Mouse (Mus musculus): Measurements from ENCODE around the gene Rab2b.
A peak's percentile ranks its signal among the peaks of the same experiment; 100 is the strongest.
"Not testable (repeated sequence)": the region's sequence is repeated elsewhere in the genome, so short reads cannot be mapped to it uniquely, and the experiment has no call there.

Rab2b gene

GRCm38 (mm10) chr14:52278932-52279746, at the start of gene Rab2b, which contains the start of gene Tox4:
TSS of gene Rab2b (minus strand) at chr14:52279545.
TSS of gene Tox4 (plus strand) at chr14:52279146.
- peak; percentile 99 for DNase-seq (ENCODE audit: low read depth, low spot score)

DNA sequence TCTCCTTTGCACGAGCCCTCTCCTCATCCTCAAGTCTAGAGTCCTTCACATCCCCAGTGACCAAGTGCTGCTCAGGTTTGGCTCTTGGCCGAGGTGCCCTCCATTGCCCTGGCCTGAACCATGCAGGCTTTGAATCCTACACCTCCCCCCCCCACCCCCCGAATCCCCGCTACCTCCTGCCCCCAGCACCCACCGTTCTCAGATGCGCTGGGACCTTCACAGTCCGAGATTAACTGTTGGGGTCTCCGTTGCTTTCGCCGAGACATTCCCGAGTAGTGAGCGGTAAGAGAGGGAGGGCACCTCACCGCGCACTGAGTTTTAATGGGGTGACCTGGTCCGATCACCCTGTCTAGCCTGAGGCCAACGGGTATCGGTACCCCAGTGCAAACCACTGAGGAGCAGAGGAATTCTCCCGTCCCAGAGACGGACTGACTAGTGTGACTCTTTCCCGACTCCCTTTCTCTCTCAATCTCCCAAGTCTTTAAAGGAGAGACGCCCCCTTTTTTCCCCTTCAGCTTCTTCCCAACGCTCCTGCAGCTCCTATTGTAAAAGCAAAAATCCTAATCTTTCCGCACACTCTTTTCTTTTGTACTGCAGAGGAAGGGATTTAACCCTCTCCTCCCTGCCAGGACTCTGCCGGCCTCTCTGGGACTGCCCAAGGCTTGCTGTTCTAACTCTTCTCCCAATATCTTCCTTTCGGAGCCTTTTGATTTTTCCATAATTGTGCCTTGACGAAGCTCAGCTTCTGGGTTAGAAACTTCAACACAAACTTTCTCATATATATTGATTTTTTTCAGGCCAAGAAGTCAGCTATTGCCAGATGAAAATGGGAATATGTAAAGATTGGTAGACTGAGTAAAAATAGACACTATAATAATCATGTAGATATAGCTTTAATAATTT, 48.8 kb upstream of the Rab2b start, which contains the start of gene Sall2:
Gene Sall2, minus strand, starts transcription at position 853 of the 903 bp plus-strand sequence.
- DNase-seq (ENCODE audit: low read depth, low spot score): no peak

DNA sequence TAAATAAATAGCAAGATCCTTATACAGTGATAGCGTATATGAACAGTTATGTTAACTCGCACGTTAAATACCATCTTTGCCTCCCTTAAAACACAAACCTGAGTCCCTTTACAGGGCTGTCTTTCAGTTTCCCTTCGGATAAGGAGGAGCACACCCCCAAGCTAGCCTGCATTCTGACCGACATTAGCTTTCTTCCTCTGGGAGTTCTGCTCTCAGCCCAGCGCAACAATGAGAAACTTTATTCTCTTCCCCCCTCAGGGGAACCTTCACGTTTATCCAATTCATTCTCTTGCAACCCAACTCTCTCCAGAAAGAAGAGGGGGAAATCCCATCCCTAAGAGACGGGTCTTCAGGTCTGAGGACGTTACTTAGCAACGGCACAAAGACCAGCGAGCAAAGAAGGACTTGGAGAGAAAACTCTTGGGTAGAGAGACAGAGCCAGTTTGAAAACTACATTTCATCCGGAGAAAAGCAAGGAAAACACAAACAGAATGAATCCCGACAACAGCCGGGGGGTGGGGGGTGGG, 48.1 kb upstream of the Rab2b start:
- DNase-seq (ENCODE audit: low read depth, low spot score): no peak

GRCm38 (mm10) chr14:52325890-52326289, 46.5 kb upstream of the Rab2b start:
- no peak for DNase-seq (ENCODE audit: low read depth, low spot score)

GRCm38 (mm10) chr14:52319361-52319760, 40.0 kb upstream of the Rab2b start:
- no peak for DNase-seq (ENCODE audit: low read depth, low spot score)

- peak; percentile 48 for DNase-seq (ENCODE audit: low read depth, low spot score)
These were observed 37.3 kb upstream of the Rab2b start for GRCm38 (mm10) chr14:52316441-52317225.

GRCm38 (mm10) chr14:52315792-52316440, 36.6 kb upstream of the Rab2b start:
- DNase-seq (ENCODE audit: low read depth, low spot score): peak; percentile 61

GRCm38 (mm10) chr14:52315283-52315780, 36.0 kb upstream of the Rab2b start:
- DNase-seq (ENCODE audit: low read depth, low spot score): no peak

DNA sequence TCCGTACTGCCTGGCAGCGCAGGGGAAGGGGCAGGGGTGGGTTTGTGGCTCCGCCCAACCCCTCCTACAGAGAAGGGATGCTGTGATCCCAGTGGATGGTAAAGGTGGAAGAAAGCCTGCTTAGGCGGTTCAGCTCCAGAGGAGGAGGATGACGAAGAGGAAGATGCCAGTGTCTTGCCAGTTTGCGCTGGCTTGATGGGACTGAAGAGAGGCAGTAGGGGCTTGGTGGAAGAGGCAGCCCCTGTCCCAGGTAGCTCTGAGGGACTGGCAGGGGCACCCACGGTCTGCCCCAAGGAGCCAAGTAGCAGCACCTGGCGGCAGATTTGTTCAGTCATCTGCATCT, 35.4 kb upstream of the Rab2b start:
- DNase-seq (ENCODE audit: low read depth, low spot score): no peak

GRCm38 (mm10) chr14:52313931-52314807, 34.8 kb upstream of the Rab2b start:
- DNase-seq (ENCODE audit: low read depth, low spot score): no peak

DNA sequence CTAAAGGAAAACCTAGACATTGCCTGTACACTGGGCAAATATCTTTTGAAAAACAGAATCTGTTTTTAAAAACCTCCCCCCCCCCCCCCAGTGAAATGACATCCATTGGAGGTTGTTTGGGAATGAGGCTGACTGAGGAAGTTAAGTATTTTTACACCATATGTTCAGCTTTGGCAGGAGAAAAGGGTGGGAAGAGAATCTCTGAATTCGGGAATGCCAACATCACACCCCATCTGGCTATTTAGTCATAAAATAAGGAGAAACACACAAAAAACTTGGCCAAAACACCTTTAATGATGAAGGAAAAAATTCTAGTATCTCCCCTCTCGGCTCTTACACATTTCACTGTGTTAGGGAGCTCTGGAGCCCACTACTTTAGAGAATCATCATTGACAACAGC, 31.6 kb upstream of the Rab2b start:
- no peak for DNase-seq (ENCODE audit: low read depth, low spot score)

GRCm38 (mm10) chr14:52310343-52310742, 31.0 kb upstream of the Rab2b start:
- DNase-seq (ENCODE audit: low read depth, low spot score): not testable (repeated sequence)

GRCm38 (mm10) chr14:52306100-52306499, 26.8 kb upstream of the Rab2b start:
- no peak for DNase-seq (ENCODE audit: low read depth, low spot score)

GRCm38 (mm10) chr14:52304644-52305271, 25.4 kb upstream of the Rab2b start, which contains the start of gene Mettl3:
TSS of gene Mettl3 (minus strand) at chr14:52305128.
- peak; percentile 94 for DNase-seq (ENCODE audit: low read depth, low spot score)

DNA sequence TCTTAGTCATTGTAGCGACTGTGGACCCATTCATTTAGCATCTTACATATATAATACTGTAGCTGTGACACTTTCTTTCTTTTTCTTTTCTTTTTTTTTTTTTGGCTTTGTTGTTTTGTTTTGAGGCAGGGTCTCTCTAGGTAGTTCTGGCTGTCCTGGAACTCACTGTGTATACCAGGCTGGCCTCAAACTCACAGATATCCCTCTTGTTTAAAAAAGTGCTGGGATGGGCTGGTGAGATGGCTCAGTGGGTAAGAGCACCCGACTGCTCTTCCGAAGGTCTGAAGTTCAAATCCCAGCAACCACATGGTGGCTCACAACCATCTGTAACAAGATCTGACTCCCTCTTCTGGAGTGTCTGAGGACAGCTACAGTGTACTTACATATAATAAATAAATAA, 24.2 kb upstream of the Rab2b start:
- DNase-seq (ENCODE audit: low read depth, low spot score): not testable (repeated sequence)

DNA sequence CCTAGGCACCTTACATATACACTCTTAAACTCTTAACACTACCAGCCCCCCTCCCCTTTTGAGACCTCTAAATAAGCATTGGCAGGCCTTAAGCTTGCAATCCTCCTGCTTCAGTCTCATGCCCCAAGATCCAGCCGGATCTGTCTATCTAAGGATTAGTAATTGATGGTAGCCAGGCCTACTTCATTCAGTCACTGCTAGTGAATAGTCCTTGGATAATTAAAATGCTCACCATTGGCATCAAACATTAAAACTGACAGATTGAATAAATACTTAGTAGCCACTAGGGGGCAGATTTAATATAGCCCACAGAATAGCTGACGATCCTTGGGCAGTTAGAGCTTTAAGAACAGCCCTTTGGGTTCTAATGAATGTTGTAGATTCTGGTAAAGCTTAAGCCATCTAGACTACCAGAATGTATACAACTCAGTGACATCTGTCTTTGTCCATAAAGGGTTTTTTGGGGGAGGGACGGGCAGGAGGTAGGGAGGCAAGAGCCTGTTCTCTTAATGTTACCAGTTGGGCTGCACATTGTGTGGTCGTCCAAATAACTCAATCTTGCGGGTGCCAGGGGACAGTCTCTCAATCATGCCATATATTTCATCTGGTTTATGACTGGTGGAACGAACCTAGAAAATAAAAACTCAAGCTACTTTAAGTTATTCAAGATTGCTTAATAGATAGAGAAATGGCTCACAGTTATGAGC, 16.4 kb upstream of the Rab2b start:
- no peak for DNase-seq (ENCODE audit: low read depth, low spot score)

- DNase-seq (ENCODE audit: low read depth, low spot score): no peak
These were observed 4.8 kb upstream of the Rab2b start for GRCm38 (mm10) chr14:52284191-52284590.

- no peak for DNase-seq (ENCODE audit: low read depth, low spot score)
These were observed 4.3 kb upstream of the Rab2b start for GRCm38 (mm10) chr14:52283629-52284028.

DNA sequence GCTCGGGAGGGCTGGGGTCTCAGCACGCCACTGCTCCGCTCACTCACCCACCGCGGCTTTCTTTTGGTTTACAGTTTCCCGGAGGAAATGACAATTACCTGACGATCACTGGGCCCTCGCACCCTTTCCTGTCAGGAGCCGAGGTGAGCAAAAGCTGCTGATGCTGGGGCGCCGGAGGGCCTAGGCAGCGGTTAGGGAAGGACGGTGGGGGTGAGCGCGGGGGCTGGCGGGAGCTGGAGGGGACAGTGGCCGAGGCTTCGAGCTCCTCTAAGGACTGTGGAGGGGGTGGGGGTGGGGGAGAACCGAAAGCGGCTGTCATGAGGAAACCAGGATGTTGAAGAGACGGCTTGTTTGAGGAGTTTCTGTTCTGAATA, 389 bp upstream of the Rab2b start:
- DNase-seq (ENCODE audit: low read depth, low spot score): no peak

Measured in forelimb bud, embryonic 11.5 days (tissue).